Mouse (Mus musculus): Measurements from ENCODE around the gene Kl. TPM values are rescaled to one million over a fixed set of nuclear protein-coding genes. Genes with fewer than 3 reads are reported as not detected.

Gene Kl
- polyA plus RNA-seq, 1 experiment from 2014 or later = 0.45 TPM

DNA sequence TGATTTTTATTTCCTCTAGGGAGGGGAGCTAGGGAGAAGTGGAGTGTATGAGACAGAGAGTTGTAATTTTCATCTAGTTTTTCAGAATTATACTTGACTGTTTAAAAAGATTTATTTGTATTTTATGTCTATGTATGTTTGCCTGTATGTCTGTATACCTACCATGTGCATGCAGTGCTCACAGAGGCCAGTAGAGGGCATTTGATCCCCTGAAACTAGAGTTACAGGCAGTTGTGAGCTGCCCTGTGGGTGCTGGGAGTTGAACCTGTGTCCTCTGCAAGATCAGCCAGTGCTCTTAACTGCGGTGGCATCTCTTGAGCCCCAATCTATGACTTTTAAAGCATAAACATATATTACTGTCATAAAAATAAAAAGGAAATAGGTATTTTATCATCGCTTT is 15.5 kb downstream of the Kl start:
- no peaks in the 10 kb centered on the region for H3K4me1 ChIP-seq (replicated peaks)
- H3K4me2 ChIP-seq = no peak overlapping the region
- ATAC-seq (ENCODE audit: insufficient number of reproducible peaks, low FRiP score) = no peak
- H3K9ac ChIP-seq = no peak overlapping the region
- no peak overlapping the region for H3K27ac ChIP-seq (ENCODE audit: poor library complexity, severe bottlenecking)
- H3K36me3 ChIP-seq = no peaks in the 10 kb centered on the region
- WGBS = 90% methylated on average over 2 of the region's 2 CpGs
- peaks cover 3% of the 10 kb centered on the region for H3K9me3 ChIP-seq (replicated peaks)
- H3K27me3 ChIP-seq (replicated peaks) = no peaks in the 10 kb centered on the region
- H3K4me3 ChIP-seq = no peak overlapping the region

GRCm38 (mm10) chr5:150970551-150970950 is 18.1 kb downstream of the Kl start:
- no peak overlapping the region for H3K4me2 ChIP-seq
- H3K4me1 ChIP-seq (replicated peaks) = no peaks in the 10 kb centered on the region
- H3K9me3 ChIP-seq (replicated peaks) = peaks cover 3% of the 10 kb centered on the region
- no peaks in the 10 kb centered on the region for H3K36me3 ChIP-seq
- ATAC-seq (ENCODE audit: insufficient number of reproducible peaks, low FRiP score) = no peak
- H3K27ac ChIP-seq (ENCODE audit: poor library complexity, severe bottlenecking) = no peak overlapping the region
- no peak overlapping the region for H3K9ac ChIP-seq
- no peak overlapping the region for H3K4me3 ChIP-seq
- H3K27me3 ChIP-seq (replicated peaks) = no peaks in the 10 kb centered on the region
- WGBS = 44% methylated on average over 3 of the region's 3 CpGs

DNA sequence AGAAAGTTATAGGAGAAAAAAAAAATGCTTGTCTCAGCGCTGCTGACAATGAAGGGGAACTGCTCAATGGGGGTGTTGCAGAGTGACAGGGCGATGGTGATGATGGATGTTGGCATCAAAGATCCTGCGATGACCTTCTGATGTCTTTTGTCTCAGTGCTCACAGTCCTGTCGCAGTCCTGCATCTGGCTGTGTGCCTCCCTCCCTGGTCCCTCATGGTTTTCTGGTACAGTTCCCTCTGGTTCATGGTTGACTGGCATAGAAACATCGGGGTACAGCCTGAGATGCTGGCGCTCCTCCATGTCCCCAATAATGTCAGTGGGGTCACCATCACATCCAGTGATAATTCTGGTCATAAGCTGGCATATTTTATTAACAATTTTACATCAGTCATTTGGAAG is 18.7 kb downstream of the Kl start:
- Histone ChIP-seq H3K4me3 (no peak overlapping the region), H3K9me3 (replicated peaks) (peaks cover 3% of the 10 kb centered on the region), H3K4me1 (replicated peaks) (no peaks in the 10 kb centered on the region), H3K27ac (ENCODE audit: poor library complexity, severe bottlenecking) (no peak overlapping the region), H3K27me3 (replicated peaks) (no peaks in the 10 kb centered on the region), H3K9ac (no peak overlapping the region), H3K4me2 (no peak overlapping the region), H3K36me3 (no peaks in the 10 kb centered on the region)
- ATAC-seq (ENCODE audit: insufficient number of reproducible peaks, low FRiP score) = no peak
- WGBS = 67% methylated on average over 6 of the region's 6 CpGs

GRCm38 (mm10) chr5:150974226-150974625 is 21.8 kb downstream of the Kl start:
- ATAC-seq (ENCODE audit: insufficient number of reproducible peaks, low FRiP score) = no peak

DNA sequence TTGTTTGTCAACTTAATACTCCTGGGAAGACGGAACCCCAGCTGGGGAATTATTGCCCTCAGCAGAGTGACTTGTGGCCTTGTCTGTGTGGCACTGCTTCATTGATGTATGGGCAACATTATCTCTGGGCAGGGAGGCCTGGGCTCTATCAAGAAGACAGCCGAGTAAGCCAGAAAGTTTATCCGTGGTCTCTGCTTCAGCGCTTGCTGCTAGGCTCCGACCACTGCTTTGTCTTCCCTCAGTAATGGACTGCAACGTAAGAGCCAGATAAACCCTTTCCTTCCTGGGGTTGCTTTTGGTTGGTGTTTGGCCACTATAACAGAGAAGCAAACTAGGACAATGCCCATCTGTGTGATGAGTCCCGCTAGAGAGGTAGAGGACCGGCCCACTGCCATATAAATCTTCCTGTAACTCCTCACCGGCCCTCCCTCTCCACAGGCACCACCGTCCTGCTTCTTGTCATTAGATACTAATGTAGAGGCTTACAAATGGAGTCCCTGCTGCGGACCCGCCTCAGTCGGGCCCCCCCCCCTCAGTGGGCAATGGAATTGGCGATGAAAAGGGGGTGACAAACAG is 25.1 kb downstream of the Kl start:
- no peaks in the 10 kb centered on the region for H3K36me3 ChIP-seq
- WGBS = 38% methylated on average over 14 of the region's 14 CpGs
- no peaks in the 10 kb centered on the region for H3K27me3 ChIP-seq (replicated peaks)
- peaks cover 5% of the 10 kb centered on the region; the same call in 1 of the 2 replicates for H3K9me3 ChIP-seq (replicated peaks)
- H3K4me3 ChIP-seq = no peak overlapping the region
- ATAC-seq (ENCODE audit: insufficient number of reproducible peaks, low FRiP score) = peak; percentile 36; the same call in 1 of the 2 replicates
- H3K27ac ChIP-seq (ENCODE audit: poor library complexity, severe bottlenecking) = no peak overlapping the region
- no peak overlapping the region for H3K9ac ChIP-seq
- H3K4me1 ChIP-seq (replicated peaks) = peaks cover 6% of the 10 kb centered on the region; the same call in 1 of the 2 replicates
- peak overlapping the region; percentile 29 for H3K4me2 ChIP-seq

More at GRCm38 (mm10) chr5:150974226-150974625, 21.8 kb downstream of the Kl start:
- H3K4me3 ChIP-seq = no peak overlapping the region
- no peaks in the 10 kb centered on the region for H3K9me3 ChIP-seq (replicated peaks)
- H3K27ac ChIP-seq (ENCODE audit: poor library complexity, severe bottlenecking) = no peak overlapping the region
- peaks cover 6% of the 10 kb centered on the region; the same call in 1 of the 2 replicates for H3K4me1 ChIP-seq (replicated peaks)
- WGBS = 76% methylated on average over 3 of the region's 3 CpGs
- no peaks in the 10 kb centered on the region for H3K27me3 ChIP-seq (replicated peaks)
- H3K9ac ChIP-seq = no peak overlapping the region
- H3K36me3 ChIP-seq = no peaks in the 10 kb centered on the region
- no peak overlapping the region for H3K4me2 ChIP-seq

GRCm38 (mm10) chr5:150979341-150980136 is 27.1 kb downstream of the Kl start:
- Histone ChIP-seq H3K4me2 (no peak overlapping the region), H3K27ac (ENCODE audit: poor library complexity, severe bottlenecking) (no peak overlapping the region), H3K27me3 (replicated peaks) (no peaks in the 10 kb centered on the region), H3K36me3 (no peaks in the 10 kb centered on the region), H3K4me1 (replicated peaks) (peaks cover 6% of the 10 kb centered on the region; the same call in 1 of the 2 replicates), H3K9me3 (replicated peaks) (peaks cover 5% of the 10 kb centered on the region; the same call in 1 of the 2 replicates), H3K9ac (no peak overlapping the region), H3K4me3 (no peak overlapping the region)
- WGBS = 87% methylated on average over 5 of the region's 5 CpGs
- no peak for ATAC-seq (ENCODE audit: insufficient number of reproducible peaks, low FRiP score)

- H3K4me1 ChIP-seq (replicated peaks) = peaks cover 6% of the 10 kb centered on the region; the same call in 1 of the 2 replicates
- H3K27me3 ChIP-seq (replicated peaks) = no peaks in the 10 kb centered on the region
- H3K9me3 ChIP-seq (replicated peaks) = peaks cover 5% of the 10 kb centered on the region; the same call in 1 of the 2 replicates
- H3K36me3 ChIP-seq = no peaks in the 10 kb centered on the region
- 84% methylated on average over 2 of the region's 2 CpGs for WGBS
- no peak overlapping the region for H3K27ac ChIP-seq (ENCODE audit: poor library complexity, severe bottlenecking)
- H3K4me3 ChIP-seq = no peak overlapping the region
- no peak for ATAC-seq (ENCODE audit: insufficient number of reproducible peaks, low FRiP score)
- H3K9ac ChIP-seq = no peak overlapping the region
- H3K4me2 ChIP-seq = no peak overlapping the region
Measured at GRCm38 (mm10) chr5:150982082-150982481, 29.7 kb downstream of the Kl start.

- no peak overlapping the region for H3K9ac ChIP-seq
- no peak overlapping the region for H3K27ac ChIP-seq (ENCODE audit: poor library complexity, severe bottlenecking)
- H3K36me3 ChIP-seq = no peaks in the 10 kb centered on the region
- H3K4me1 ChIP-seq (replicated peaks) = no peaks in the 10 kb centered on the region
- no peaks in the 10 kb centered on the region for H3K27me3 ChIP-seq (replicated peaks)
- WGBS = 87% methylated on average over 7 of the region's 7 CpGs
- ATAC-seq (ENCODE audit: insufficient number of reproducible peaks, low FRiP score) = no peak
- no peak overlapping the region for H3K4me2 ChIP-seq
- H3K4me3 ChIP-seq = no peak overlapping the region
- no peaks in the 10 kb centered on the region; the same call in 1 of the 2 replicates for H3K9me3 ChIP-seq (replicated peaks)
Measured at GRCm38 (mm10) chr5:150994096-150994495, 41.7 kb downstream of the Kl start.

DNA sequence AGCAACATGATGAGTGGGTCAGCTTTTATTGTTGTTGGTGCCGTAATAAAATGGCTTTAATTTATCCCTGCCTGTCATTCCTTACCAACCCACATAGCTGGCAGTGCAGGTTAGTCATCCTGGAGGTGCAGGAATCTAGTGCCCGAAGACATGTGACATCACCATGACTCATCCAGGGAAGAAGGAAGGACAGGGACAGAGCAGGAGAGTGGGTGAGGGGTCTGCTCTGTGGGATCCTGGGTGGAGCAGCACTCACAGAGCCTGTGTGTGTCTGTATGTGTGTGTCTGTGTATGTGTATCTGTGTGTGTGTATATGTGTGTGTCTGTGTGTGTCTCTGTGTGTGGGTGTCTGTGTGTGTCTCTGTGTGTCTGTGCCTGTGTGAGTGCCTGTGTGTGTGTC is 44.2 kb downstream of the Kl start:
- no peaks in the 10 kb centered on the region; the same call in 1 of the 2 replicates for H3K9me3 ChIP-seq (replicated peaks)
- H3K4me2 ChIP-seq = no peak overlapping the region
- WGBS = 56% methylated on average over 2 of the region's 2 CpGs
- no peak; the same call in 1 of the 2 replicates for ATAC-seq (ENCODE audit: insufficient number of reproducible peaks, low FRiP score)
- H3K4me3 ChIP-seq = no peak overlapping the region
- H3K4me1 ChIP-seq (replicated peaks) = peaks cover 4% of the 10 kb centered on the region; the same call in 1 of the 2 replicates
- no peak overlapping the region for H3K27ac ChIP-seq (ENCODE audit: poor library complexity, severe bottlenecking)
- no peaks in the 10 kb centered on the region for H3K36me3 ChIP-seq
- no peak overlapping the region for H3K9ac ChIP-seq
- H3K27me3 ChIP-seq (replicated peaks) = no peaks in the 10 kb centered on the region

GRCm38 (mm10) chr5:151001111-151001510 is 48.7 kb downstream of the Kl start:
- no peaks in the 10 kb centered on the region for H3K27me3 ChIP-seq (replicated peaks)
- WGBS = 77% methylated on average over 7 of the region's 7 CpGs
- H3K4me3 ChIP-seq = no peak overlapping the region
- H3K4me1 ChIP-seq (replicated peaks) = peaks cover 4% of the 10 kb centered on the region; the same call in 1 of the 2 replicates
- no peaks in the 10 kb centered on the region for H3K9me3 ChIP-seq (replicated peaks)
- no peaks in the 10 kb centered on the region for H3K36me3 ChIP-seq
- H3K9ac ChIP-seq = no peak overlapping the region
- H3K4me2 ChIP-seq = no peak overlapping the region
- H3K27ac ChIP-seq (ENCODE audit: poor library complexity, severe bottlenecking) = no peak overlapping the region
- ATAC-seq (ENCODE audit: insufficient number of reproducible peaks, low FRiP score) = no peak

- no peak for ATAC-seq (ENCODE audit: insufficient number of reproducible peaks, low FRiP score)
- H3K4me3 ChIP-seq = no peak overlapping the region
- no peak overlapping the region for H3K27ac ChIP-seq (ENCODE audit: poor library complexity, severe bottlenecking)
- 80% methylated on average over 4 of the region's 4 CpGs for WGBS
- no peak overlapping the region for H3K4me2 ChIP-seq
- H3K9ac ChIP-seq = no peak overlapping the region
- no peaks in the 10 kb centered on the region for H3K27me3 ChIP-seq (replicated peaks)
- no peaks in the 10 kb centered on the region for H3K9me3 ChIP-seq (replicated peaks)
- H3K4me1 ChIP-seq (replicated peaks) = peaks cover 4% of the 10 kb centered on the region; the same call in 1 of the 2 replicates
- H3K36me3 ChIP-seq = no peaks in the 10 kb centered on the region
Measured at GRCm38 (mm10) chr5:151002051-151002450, 49.6 kb downstream of the Kl start.

Measured in heart, embryonic 12.5 days (tissue).